Mouse (Mus musculus) frontal cortex, postnatal 14 days (tissue): ENCODE measurements at regions not wholly inside any gene's neighbourhood (a gene's known extent, or its start where the extent isn't known, plus 50 kb on each side); places are given as distances from the start of the nearest gene placed in this dataset.

ENCODE experiments used
- DNase-seq, 2 experiments: peaks; one replicate each; pipeline ENCODE4 v3.0.0; 2022; ENCODE audit warnings: low spot score in 2 of 2

GRCm38 (mm10) chr4:72481748-72482147 lies 281.0 kb upstream of the Tle1 start:
- DNase-seq = no peak

GRCm38 (mm10) chr4:72480535-72480934 lies 279.8 kb upstream of the Tle1 start:
- DNase-seq = no peak

- DNase-seq = no peak
Observed at GRCm38 (mm10) chr4:72469236-72469875, 268.6 kb upstream of the Tle1 start.

GRCm38 (mm10) chr4:72444177-72444770 lies 243.6 kb upstream of the Tle1 start:
- no peak for DNase-seq

GRCm38 (mm10) chr4:72437367-72437766 lies 236.6 kb upstream of the Tle1 start:
- no peak for DNase-seq

GRCm38 (mm10) chr4:72425316-72425715 lies 224.6 kb upstream of the Tle1 start:
- DNase-seq = no peak

GRCm38 (mm10) chr4:72412100-72412788 lies 211.5 kb upstream of the Tle1 start:
- no peak for DNase-seq

GRCm38 (mm10) chr4:72411343-72411742 lies 210.6 kb upstream of the Tle1 start:
- DNase-seq = no peak

- DNase-seq = no peak
Observed at GRCm38 (mm10) chr4:72400759-72401158, 200.0 kb upstream of the Tle1 start.

GRCm38 (mm10) chr4:72391887-72392435 lies 191.2 kb upstream of the Tle1 start:
- no peak for DNase-seq

GRCm38 (mm10) chr4:72389811-72390625 lies 189.3 kb upstream of the Tle1 start:
- DNase-seq = no peak

GRCm38 (mm10) chr4:72384901-72385264 lies 184.2 kb upstream of the Tle1 start:
- DNase-seq = peak; percentile 54 to 78

GRCm38 (mm10) chr4:72384259-72384900 lies 183.7 kb upstream of the Tle1 start:
- no peak for DNase-seq

GRCm38 (mm10) chr4:72383729-72384128 lies 183.0 kb upstream of the Tle1 start:
- no peak for DNase-seq

- no peak for DNase-seq
Observed at GRCm38 (mm10) chr4:72382517-72383147, 181.9 kb upstream of the Tle1 start.

- no peak for DNase-seq
Observed at GRCm38 (mm10) chr4:72381742-72382141, 181.0 kb upstream of the Tle1 start.

GRCm38 (mm10) chr4:72381116-72381515 lies 180.4 kb upstream of the Tle1 start:
- DNase-seq = no peak

GRCm38 (mm10) chr4:72379515-72379914 lies 178.8 kb upstream of the Tle1 start:
- DNase-seq = no peak

GRCm38 (mm10) chr4:72379011-72379410 lies 178.3 kb upstream of the Tle1 start:
- DNase-seq = no peak

GRCm38 (mm10) chr4:72377520-72377919 lies 176.8 kb upstream of the Tle1 start:
- no peak for DNase-seq

- no peak for DNase-seq
Observed at GRCm38 (mm10) chr4:72351985-72352384, 151.3 kb upstream of the Tle1 start.
